Mouse (Mus musculus) kidney, postnatal 25 days (tissue): ENCODE measurements around the gene Mtmr12.

Experiments used
- DNase-seq, 2 experiments: peaks; one replicate each; pipeline ENCODE4 v3.0.0; 2021; ENCODE audit warnings: mixed read lengths in 2 of 2

Mtmr12 gene

DNA sequence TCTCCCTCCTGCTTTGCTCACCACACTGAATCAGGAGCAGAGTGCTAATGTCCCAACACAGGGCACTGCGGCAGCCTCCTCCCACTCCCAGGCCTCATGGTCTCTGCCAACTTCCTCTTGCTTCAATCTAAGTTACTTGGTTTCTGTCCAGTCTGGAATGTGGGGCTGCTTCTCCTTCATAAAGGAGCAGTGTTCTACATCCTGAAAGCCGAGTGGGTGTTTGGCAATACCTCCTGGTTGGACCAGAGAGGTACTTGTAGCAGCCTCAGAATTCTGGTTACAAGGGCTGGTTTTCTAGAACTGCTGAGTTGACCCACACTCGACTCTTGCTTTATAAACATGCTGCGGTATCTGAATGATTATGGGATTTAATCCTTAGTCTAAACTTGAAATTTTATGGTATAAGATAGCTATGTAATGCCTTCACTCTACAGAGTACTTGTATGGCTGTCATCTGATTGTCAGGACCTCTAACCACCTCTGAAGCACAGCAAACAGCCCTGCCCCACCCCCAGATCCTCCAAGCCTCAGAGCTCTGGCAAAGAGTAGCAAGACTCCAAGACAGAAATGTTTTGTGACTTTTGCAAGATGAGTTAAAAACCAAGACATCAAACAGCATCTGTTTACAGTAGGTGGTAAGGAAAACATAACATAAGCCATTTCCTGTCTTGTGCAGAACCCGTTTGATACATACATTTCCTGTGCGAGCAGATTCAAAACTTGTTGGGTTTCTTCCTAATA is 80.1 kb downstream of the Mtmr12 start:
- DNase-seq: no peak

DNA sequence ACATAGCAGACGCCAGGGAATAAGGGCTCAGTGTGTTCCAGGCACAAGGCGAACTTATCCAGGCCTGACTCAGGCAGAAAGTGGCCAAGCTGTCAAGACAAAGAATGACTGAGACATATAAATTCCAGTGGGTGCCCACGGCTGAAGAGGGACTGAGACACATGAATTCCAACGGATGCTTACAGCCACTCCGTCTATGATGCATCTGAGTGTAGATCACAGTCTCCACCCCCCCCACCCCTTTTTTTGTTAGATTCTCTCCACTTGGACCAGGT is 80.6 kb downstream of the Mtmr12 start:
- DNase-seq: no peak

DNA sequence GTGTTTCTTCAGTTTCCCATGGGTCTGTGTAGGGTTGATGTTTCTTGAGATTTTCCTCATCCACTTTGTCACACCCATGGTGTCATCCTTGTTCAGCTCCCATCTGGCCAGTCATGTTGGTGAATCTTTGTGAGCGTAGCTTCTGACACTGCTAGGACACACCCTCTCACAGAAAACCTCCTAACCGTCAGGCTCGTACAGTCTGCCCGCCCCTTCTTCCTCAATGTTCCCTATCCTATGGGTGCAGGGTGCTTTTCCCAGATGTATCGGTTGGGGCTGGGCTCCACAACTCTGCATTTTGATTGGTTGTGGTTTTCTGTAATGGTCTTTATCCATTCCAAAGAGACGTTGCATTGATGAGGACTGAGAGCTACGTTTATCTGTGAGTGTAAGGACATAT is 85.5 kb downstream of the Mtmr12 start:
- no peak for DNase-seq

DNA sequence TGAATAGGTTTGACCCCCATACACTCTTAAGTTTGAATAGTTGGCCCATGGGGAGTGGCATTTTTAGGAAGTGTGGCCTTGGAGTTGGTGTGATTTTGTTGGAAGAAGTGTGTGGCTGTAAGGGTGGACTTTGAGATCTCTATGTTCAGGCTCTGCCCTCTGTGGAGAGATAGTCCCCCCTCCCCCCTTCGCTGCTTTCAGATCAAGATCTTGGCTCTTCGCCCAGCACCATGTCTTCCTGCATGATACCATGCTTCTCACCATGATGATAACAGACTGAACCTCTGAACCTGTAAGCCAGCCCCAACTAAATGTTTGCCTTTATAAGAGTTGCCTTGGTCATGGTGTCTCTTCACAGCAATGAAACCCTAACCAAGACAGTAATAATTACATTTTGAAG is 86.9 kb downstream of the Mtmr12 start:
- no peak for DNase-seq

DNA sequence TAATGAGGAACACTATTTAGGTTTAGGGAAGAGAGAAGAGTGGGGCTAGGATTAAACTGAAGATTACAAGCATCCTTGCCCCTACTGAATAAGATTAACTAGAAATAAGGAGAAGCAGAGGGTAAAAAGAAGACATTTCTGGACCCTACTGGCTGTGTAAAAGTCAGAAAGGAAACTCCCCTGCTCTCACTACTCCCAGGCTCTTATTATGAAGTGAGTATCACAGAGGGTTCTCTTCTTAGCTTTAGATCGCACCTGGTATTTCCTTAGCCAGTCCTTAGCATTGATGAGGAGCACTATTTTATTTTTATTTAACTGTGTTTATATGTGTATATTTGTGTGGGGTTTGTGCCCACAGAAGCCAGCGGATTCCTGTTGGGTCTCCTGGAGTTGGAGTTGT is 91.4 kb downstream of the Mtmr12 start:
- DNase-seq: no peak

DNA sequence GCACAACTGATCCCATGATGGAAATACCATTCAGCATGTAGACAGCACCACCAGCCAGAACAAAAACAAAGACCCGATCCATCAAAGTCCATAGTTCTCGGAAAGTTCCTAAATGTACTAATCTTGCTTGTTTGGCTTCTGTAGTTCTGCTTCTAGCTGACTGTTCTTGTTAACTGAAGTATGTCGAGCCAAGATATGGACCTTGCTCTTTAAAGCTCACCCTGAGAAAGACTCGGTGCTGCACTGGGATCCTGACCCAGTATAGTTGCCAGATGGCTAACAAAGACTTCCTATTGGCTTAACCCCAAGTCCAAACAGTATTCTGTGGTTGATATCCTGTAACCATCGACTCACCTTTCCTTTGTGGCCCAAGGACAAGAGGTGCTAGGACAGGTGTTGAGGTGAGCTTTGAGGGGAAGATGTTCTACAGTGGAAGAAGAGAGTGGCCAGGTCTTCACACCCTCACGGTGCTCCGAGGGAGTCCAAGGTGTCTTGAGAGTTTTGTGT is 93.5 kb downstream of the Mtmr12 start:
- peak in 1 of 2 experiments; percentile 48 for DNase-seq

DNA sequence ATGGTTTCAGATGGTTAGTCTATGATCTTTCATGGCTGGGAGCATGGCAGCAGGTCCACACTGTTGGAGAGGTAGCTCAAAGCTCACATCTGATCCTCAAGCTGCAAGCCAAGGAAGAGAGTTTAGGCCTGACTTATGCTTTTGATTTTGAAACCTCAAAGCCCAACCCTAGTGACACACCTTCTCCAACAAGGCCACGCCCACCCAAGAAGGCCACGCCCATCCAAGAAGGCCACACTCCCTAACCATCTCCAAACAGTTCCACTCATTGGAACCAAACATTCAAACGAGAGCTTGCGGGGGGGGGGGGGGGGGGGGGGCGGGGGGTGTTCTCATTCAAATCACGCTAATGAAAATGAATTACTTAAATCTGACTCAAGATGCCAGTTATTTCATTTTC is 96.9 kb downstream of the Mtmr12 start:
- no peak for DNase-seq

DNA sequence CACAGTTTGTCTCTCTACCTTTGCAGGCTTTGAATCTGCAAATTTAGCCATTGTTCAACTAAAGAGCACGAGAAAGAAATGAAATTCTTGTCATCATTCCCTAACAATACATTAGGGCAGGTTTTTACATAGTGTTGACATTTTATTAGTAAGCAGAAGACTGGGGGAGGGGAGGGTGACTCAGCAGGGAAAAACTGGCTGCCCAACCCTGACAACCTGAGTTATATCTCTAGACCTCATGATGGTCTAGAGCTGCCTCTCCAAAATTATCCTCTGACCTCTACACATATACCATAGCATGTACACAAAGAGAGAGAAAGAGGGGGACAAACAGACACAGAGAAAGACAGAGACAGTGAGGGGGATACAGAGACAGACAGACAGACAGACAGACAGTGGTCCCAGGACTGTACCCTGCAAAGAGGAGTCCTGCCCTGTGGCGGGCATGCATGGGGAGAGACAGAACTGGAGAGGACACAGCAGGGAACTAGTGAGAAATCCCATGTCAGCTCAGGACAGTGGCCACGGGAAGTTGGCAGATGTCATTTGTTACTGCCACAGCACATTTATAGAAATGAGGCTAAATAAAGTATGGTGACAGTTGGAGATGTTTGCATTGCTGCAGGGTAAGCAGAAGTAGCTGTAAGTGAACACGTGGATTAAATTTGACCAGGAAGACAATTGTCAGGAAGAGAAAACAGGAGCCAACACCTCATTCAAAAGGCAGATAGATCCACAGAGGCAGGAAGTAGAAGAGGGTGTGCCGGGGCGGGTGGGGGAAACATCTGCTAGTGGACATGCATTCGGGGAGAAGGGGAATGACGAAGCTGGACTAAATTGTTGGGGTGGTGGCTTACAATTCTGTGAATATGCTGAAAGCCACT is 101.6 kb downstream of the Mtmr12 start:
- DNase-seq: no peak

DNA sequence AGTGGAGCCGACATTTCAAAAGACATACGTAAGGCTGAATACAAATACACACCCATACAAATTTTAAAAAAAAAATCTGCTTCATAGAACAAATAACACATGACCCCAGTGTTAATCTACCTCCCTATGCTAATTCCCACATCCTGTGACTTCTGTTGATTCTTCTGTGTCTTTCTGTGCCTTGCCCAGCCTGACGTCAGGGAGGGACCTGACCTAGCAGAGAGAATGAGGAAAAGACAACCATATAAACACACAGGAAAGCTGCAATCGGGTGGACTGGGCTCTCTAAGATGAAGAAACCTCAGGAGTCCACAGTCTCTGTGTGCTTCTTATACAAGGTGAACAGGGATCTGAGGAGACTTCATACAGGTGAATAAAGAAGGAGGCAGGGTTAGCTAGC is 102.3 kb downstream of the Mtmr12 start:
- no peak for DNase-seq

DNA sequence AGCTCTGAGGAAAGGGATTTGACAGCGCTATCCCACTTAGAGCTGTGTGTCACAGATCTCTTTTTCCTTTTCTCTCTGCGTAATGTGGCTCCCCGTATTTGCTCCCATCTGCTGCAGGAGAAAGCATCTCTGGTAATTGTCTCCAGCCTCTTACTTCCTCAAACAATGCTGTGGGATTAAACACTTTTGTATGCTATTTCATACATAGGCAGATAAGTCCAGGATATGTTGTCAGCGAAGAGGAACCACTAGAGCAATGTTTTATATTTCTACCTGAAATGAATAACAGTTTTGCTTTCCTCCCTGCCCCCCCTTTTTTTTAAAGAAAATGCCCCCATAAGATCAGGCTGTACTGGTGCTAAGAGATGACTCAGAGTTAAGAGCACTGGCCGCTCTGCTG is 103.7 kb downstream of the Mtmr12 start:
- DNase-seq: no peak

DNA sequence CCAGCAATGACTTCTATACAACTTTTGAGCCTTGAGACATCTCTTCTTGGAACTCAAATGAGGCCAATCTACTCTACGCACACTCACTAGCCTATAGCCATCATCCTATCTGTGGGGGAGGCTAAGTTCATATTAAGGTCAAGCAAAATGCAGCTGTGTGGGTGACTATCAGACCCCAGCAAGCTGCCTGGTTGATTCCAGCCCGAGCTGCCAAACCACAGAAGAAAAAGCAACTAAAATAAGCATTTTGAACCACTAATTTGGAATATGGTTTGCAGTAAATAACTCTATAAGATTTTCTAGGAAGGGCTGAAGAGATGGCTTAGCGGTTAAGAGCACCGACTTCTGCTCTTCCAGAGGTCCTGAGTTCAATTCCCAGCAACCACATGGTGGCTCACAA is 105.8 kb downstream of the Mtmr12 start:
- no peak for DNase-seq

DNA sequence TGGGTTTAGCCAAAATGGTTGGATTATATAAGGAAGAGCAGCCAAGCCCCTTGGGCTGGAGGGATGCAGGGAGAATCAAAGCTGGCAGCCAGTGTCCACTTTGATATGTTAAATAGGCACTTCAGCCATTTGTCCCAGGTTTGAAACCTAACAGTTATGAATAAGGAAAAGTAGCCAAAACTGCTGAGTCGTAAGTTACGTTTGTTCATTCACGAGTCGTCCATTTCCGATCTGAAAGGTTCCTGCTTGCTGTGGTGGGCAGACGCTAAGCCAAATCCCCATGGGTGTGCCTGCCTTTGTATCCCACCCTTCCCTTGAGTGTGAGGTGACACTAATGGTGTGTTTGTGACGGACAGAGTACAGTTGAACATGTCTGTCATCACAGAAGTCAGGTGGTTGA is 106.6 kb downstream of the Mtmr12 start:
- no peak for DNase-seq

DNA sequence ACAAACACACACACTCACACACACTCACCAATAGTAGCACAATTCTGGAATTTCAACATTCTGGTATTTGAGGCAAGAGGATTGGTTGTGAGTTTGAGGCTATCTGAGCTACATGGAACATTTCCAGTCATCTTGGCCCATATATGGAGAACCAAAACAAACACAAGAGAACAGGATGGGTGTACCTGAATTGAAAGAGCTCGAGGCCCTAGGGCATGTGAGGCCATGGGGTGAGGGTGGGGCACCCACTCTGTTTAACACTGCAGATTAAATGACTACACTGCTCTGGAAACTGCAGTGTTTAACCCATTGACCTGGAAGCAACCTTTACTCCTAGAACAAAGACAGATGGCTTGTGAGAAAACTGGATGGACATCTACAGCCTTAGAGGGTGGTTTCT is 108.4 kb downstream of the Mtmr12 start:
- no peak for DNase-seq

DNA sequence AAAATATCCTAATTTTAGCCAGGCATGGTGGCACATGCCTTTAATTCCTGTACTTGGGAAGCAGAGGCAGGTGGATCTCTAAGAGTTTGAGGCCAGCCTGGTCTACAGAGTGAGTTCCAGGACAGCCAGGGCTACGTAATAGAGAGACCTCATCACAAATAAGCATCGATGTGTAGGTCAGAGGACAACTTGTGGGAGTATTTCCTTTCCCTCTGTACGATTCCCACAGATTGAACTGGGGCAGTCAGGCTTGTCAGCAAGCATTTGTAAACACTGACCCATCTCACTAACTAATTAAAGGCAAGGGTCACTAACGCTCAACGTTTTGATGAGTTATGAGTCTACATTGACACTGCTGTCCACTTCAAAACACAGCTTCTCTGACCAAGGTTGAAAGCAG is 109.8 kb downstream of the Mtmr12 start:
- no peak for DNase-seq

DNA sequence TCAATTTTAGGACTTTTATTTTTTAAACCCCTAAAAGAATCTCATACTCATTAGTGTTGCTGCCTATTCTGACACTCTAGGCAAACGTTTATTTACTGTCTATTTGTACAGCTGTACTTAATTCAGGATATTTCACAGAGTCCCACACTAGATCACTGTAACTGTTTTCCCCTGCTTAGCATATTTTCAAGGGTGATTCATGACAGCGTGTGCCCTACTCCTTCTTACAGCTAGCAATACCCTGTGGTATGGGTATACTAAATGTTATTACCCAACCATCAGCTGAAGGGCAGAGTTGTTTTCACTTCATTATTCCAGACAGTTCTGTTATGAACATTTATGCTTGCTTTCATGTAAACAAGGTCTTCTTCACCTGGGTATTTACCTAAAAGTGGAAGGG is 111.2 kb downstream of the Mtmr12 start:
- DNase-seq: no peak

DNA sequence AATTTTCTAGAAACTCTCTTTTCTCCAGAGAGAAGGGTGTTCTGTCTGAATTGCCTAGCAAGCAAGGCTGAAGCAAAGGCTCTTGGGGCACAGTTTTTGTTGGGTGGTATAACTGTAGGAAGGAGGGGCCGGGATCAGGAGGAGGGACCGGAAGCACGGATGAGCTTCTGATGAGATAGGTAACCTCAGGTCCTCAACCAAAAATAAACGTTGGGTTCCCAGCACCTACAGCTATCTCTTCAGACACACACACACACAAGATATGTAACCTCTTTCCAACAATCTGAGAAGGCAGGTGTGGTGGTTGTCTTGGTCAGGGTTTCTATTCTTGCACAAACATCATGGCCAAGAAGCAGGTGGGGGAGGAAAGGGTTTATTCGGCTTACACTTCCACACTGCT is 112.5 kb downstream of the Mtmr12 start:
- no peak for DNase-seq

DNA sequence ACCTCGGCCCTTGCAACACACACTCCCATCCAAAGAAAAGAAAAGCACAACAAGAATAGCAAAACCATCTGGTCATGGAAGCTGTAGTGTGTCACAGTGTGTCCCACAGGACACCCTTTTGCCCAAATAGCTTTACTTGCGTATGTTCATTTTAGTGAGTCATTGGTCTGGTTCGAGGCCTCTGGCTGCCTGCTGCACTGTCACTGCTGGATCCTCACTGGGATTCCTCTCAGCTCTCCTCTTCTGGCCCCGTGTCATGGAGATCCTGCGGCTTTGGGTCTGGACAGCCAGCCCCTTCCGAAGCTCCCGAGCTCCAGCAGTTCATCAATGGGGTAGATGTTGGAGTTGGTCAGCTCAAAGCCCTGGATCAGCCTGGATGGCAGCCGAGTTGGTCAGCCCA is 113.6 kb downstream of the Mtmr12 start:
- DNase-seq: no peak

DNA sequence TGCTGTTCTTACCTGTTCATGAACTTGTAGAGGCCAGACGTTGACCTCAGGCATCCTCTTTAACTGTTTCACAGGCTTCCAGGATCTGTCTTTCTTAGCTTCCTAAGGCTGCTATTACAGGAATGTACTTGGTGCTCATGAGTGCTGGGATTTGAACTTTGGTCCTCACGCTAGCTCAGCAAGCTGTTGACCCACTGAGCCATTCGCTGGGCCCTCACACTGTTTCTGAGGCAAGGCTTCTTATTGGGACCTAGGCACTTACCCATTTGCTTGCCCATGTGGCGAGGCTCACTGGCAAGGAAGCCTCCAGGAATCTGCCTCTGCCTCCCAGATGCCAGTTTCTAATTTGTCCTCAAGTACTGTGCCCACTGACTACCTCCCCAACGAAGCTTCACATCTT is 115.1 kb downstream of the Mtmr12 start:
- DNase-seq: peak; percentile 20 to 61

DNA sequence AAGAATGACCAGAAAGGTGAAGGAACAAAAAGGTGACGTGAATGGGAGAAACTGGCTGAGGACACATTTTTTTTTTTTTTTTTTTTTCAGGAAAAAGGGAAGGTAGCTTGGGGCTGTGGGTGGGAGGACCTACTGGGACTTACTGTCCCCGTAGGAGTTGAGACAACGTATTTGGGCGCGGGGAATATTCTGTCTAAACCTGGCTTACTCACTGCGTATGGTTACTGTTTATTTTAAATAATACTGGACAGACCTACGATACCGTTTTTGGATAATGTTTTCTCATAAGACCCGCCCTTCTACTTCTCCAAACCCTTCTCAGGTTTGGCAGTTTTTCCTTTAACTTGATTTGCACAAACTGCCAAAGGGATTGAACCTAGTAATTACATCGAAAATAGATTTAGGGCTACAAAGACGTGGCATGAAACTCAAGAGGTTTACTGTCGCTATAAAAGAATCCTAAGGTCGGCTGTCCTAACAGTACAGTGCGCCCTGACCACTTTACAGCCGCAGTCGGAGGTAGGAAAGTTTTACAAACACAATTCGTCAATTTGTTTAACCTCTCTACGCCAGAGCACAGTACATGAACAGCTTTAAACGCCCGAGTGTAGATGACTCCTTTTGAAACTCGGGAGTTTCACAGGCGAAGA is 115.7 kb downstream of the Mtmr12 start:
- DNase-seq: no peak

DNA sequence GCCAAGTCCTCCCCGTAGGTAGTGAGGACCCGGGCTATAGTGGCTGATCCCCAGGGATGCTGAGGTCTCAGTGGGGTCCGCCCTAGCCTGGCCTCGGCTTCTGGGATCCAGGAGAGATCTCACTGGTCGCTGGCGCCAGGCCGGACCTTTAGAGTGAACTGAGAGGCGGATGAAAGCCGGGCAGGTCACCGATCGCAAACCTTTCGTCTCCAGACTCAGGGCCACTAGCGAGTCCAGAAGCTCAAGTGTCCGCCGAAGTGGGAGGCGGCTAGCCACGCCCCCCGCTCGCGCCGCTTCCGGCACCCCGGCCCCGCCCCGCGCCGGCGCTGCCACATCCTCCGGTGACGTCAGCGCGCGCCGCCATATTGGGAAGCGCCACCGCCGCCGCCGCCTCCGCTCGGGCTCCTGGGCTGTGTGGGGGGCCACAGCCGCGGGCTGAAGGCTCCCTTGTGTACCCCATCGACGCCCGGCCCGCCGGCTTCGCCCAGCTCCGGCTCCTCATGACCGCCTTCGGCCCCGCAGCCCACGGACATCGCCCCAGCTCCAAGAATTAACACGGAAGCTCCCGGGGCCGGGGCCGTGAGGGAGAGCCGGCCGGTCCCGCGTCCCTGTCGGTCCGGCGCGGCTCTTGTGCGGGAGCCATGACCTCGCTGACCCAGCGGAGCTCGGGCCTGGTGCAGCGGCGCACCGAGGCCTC is 116.4 kb downstream of the Mtmr12 start, which contains the start of gene Golph3:
TSS of gene Golph3 (plus strand) at position 360 of the 697 bp plus-strand sequence.
- DNase-seq: peak; percentile 97 to 98

DNA sequence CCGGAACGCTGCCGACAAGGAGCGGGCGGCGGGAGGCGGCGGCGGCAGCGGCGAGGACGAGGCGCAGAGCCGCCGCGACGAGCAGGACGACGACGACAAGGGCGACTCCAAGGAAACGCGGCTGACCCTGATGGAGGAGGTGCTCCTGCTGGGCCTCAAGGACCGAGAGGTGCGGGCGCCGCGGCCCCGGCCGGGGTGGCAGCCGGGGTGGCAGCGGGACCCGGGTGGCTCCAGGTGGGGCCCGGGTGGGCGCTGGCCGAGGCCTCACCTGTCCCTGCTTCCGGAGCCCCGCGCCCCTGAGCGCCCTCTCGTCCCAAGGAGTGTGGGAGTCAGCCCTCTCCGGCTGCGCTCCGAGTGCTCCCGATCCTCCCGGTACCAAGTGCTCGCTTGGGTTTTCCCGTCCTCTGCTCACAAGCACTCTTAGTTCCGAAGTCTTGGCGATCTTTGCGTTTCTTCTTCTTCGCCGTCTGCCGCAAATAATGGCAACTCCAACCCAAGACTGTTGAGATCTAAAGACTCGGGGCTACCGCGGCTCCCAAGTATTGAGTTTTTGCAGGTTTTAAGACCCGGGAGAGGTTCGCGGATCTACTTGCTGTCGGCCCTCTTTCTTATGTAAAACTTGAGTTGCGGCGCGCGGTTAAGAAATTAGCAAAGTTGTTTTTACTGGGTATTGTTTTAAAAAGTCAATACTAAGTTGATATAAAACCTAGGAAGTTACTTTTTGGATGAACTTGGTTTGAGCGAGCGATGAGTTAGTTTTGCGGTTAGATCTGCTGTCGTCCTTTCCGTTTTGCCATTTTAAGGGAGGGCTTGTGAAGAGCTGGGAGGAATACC is 117.2 kb downstream of the Mtmr12 start, which contains the start of gene 1810049J17Rik:
TSS of gene 1810049J17Rik (minus strand) at position 112 of the 834 bp plus-strand sequence.
- DNase-seq: peak; percentile 20 to 70
